Mouse (Mus musculus) B cell, adult (primary cell): ENCODE results near the gene Slc45a3. TPM values are rescaled to one million over a fixed set of nuclear protein-coding genes. Genes with fewer than 3 reads are reported as not detected.

Experiments
- total RNA-seq: library from RNA; stranded (reverse); gene quantifications from 4 replicates; pipeline ENCODE4 v1.2.4, GENCODE M21; 2023; ENCODE audit not compliant: inconsistent age

Slc45a3 gene
- 0.90 to 2.0 TPM (median 1.5 TPM) in 4 replicates for total RNA-seq

DNA sequence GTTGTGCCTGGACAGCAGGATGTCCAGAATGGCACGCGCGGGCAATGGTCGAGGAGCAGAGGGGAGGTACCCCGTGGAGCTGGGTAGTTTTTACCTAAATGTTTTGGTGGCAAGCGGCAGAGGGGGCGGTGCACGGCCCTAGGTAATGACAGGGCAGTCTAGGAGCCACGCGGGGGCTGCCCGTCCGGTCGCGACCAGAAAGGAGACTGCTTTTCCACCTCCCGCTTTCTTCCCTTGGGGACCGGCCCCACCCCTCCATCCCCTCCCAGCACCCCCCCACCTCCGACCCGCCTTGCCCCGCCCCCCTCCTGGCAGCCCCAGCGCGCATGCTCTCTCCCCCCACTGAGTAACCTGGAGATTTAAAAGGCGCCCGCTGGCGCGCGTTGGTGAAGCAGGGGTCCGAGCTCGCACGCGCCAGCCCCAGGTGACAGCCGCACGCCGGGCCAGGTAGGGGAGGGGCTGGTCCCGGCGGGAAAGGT, at the start of gene Slc45a3:
Slc45a3 (plus strand) TSS at position 362 of the 479 bp plus-strand sequence.

DNA sequence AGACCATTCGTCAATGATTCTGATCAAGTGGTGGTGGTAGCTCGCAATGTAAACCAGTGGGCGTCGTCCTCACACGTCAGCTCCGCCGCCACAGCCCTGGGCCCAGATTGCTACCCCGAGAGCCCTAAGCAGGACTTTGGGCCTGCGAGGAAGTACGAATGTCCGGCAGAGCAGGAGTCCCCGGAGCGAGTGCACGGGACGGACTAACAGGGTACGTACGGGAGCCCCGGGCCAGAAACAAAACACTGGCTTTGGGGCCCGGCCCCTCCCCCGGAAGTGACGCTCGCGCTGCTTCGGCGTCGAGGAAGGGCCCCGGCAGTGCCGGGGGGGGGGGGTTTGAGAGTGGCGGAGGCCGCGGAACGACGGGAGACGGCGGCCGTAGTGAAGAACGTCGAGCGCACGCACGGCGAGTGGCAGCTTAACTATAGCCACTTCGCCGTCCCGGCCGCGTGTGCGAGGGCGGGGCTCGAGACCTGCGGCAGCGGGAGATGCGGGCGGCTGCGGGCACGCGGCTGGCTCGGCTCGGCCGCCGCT, 44.6 kb downstream of the Slc45a3 start, which contains the start of gene Elk4:
Elk4 (plus strand) TSS at position 326 of the 534 bp plus-strand sequence.

Other genes with a start within 250 kb of the Slc45a3 start
- 0.27 TPM in 1 of 4 replicates, not detected in the others for gene Slc26a9, start 218.9 kb upstream of the Slc45a3 start, total RNA-seq
- gene Pm20d1, start 165.6 kb upstream of the Slc45a3 start, total RNA-seq = not detected in 4 replicates
- 35.8 to 43.3 TPM (median 42.4 TPM) in 4 replicates for gene Slc41a1, start 135.5 kb upstream of the Slc45a3 start, total RNA-seq
- gene Rab29, start 95.7 kb upstream of the Slc45a3 start, total RNA-seq = 14.0 to 18.3 TPM (median 16.7 TPM) in 4 replicates
- gene Nucks1, start 52.4 kb upstream of the Slc45a3 start, total RNA-seq = 88.1 to 97.5 TPM (median 94.8 TPM) in 4 replicates
- gene Elk4, start 44.6 kb downstream of the Slc45a3 start, total RNA-seq = 309 to 345 TPM (median 326 TPM) in 4 replicates
- gene Mfsd4a, start 105.1 kb downstream of the Slc45a3 start, total RNA-seq = 0.21 to 0.72 TPM (median 0.53 TPM) in 4 replicates
- gene Cdk18, start 176.7 kb downstream of the Slc45a3 start, total RNA-seq = 0.86 TPM in 1 of 4 replicates, not detected in the others
- gene Lemd1, start 228.5 kb downstream of the Slc45a3 start, total RNA-seq = not detected in 4 replicates
- gene AC124108.1, start 228.5 kb downstream of the Slc45a3 start, total RNA-seq = not detected in 4 replicates